15 mouse cellular contexts compared by ENCODE assay signal in genomic region chr3:113952468-113952867, GRCm38 (mm10).
"Had no signal": no experiment of that assay in that cellular context is flagged by ENCODE, and none has a peak within 500 bp of the region (broad histone marks: within the 10 kb centered on the region; RNA-seq: fewer than 3 reads in every experiment).

No protein-coding gene starts in this region.

- ATAC-seq: midbrain, embryonic 15.5 days had no signal

- H3K27me3 ChIP-seq: kidney, embryonic 15.5 days; liver, embryonic 13.5 days; midbrain, embryonic 12.5 days; midbrain, embryonic 15.5 days; neural tube, embryonic 13.5 days had no signal

- H3K4me2 ChIP-seq: kidney, embryonic 15.5 days; liver, embryonic 13.5 days; midbrain, embryonic 12.5 days; midbrain, embryonic 15.5 days; neural tube, embryonic 13.5 days had no signal

- DNase-seq: kidney, postnatal 10 days; kidney, postnatal 36 days; layer of hippocampus, adult 9-11 months; liver, embryonic 13.5 days; lung, adult 2 months; lung, postnatal 14 days; lung, postnatal 4 days; retina, postnatal 1 day; right cerebral cortex, postnatal 25 days; thymus, adult 18-20 months; thymus, postnatal 36 days had no signal

- H3K27ac ChIP-seq: kidney, embryonic 15.5 days; liver, embryonic 13.5 days; midbrain, embryonic 12.5 days; midbrain, embryonic 15.5 days; neural tube, embryonic 13.5 days had no signal

- H3K4me3 ChIP-seq: kidney, embryonic 15.5 days; liver, embryonic 13.5 days; midbrain, embryonic 12.5 days; midbrain, embryonic 15.5 days; neural tube, embryonic 13.5 days had no signal

- H3K9me3 ChIP-seq: kidney, embryonic 15.5 days; liver, embryonic 13.5 days; midbrain, embryonic 12.5 days; midbrain, embryonic 15.5 days; neural tube, embryonic 13.5 days had no signal

- H3K36me3 ChIP-seq: kidney, embryonic 15.5 days; liver, embryonic 13.5 days; midbrain, embryonic 12.5 days; midbrain, embryonic 15.5 days; neural tube, embryonic 13.5 days had no signal

- H3K9ac ChIP-seq: kidney, embryonic 15.5 days; liver, embryonic 13.5 days; midbrain, embryonic 12.5 days; midbrain, embryonic 15.5 days; neural tube, embryonic 13.5 days had no signal

- H3K4me1 ChIP-seq: kidney, embryonic 15.5 days; liver, embryonic 13.5 days; midbrain, embryonic 12.5 days; midbrain, embryonic 15.5 days; neural tube, embryonic 13.5 days had no signal
